ENCODE assay signal across 8 mouse cellular contexts in genomic region chr16:21204367-21205092, GRCm38 (mm10). TPM values are rescaled to one million over a fixed set of nuclear protein-coding genes. Genes with fewer than 3 reads are reported as not detected.
DNase-seq lines count a peak whose midpoint lies in the region; TF ChIP-seq lines count a peak whose summit lies in the region.

Ephb3 (plus strand) TSS chr16:21204755.

- TF ChIP-seq POLR2A in lung, adult 2 months (IDR thresholded peaks at IDR 0.05; ENCODE audit: borderline replicate concordance, extremely low read depth, low read depth, low read length): peak; percentile 94
- peak; percentile 61; the same call in 1 of the 2 replicates for TF ChIP-seq POLR2A in olfactory bulb, adult 2 months (IDR thresholded peaks at IDR 0.05; ENCODE audit: insufficient read depth, low read depth, low read length)

- peak; percentile 93 for TF ChIP-seq CTCF in layer of hippocampus, adult 2 months (conservative IDR thresholded peaks at IDR 0.05)
- peak; percentile 53 for TF ChIP-seq CTCF in lung, adult 2 months (IDR thresholded peaks at IDR 0.05; ENCODE audit: insufficient read depth, low read length)
- TF ChIP-seq CTCF in olfactory bulb, adult 2 months (IDR thresholded peaks at IDR 0.05; ENCODE audit: insufficient read depth, low read depth, low read length): peak; percentile 52

- DNase-seq in Muller cell, postnatal 12 days (ENCODE audit: inconsistent ontology term): peak; percentile 100
- peak; percentile 93 for DNase-seq in cerebellum, adult 9-10 months
- DNase-seq in forelimb bud, embryonic 11.5 days (ENCODE audit: low read depth, low spot score): peak; percentile 100
- DNase-seq in heart, postnatal 4 days: peak; percentile 100
- peak; percentile 99 for DNase-seq in layer of hippocampus, adult 2 months (ENCODE audit: low spot score in 2 of 2)
- DNase-seq in lung, adult 2 months: peak; percentile 96
- DNase-seq in thymus, adult 18-20 months: peak; percentile 45 to 68

- peak within 1 kb of the TSS; percentile 89 for H3K27ac ChIP-seq in layer of hippocampus, adult 2 months
- no peak within 1 kb of the TSS for H3K27ac ChIP-seq in olfactory bulb, adult 2 months (ENCODE audit: insufficient read depth, low read depth, low read length)

- peaks cover 2% of the 10 kb centered on the region; the same call in 1 of the 2 replicates for H3K4me1 ChIP-seq in lung, adult 2 months (ENCODE audit: control insufficient read depth, insufficient read depth, low read length)
- peaks cover 23% of the 10 kb centered on the region for H3K4me1 ChIP-seq in olfactory bulb, adult 2 months (ENCODE audit: control insufficient read depth, insufficient read depth, low read length)

- peak within 1 kb of the TSS; percentile 77 for H3K4me3 ChIP-seq in layer of hippocampus, adult 2 months
- H3K4me3 ChIP-seq in lung, adult 2 months (replicated peaks; ENCODE audit: extremely low read depth, low read depth, low read length): peak within 1 kb of the TSS; percentile 60
- peak within 1 kb of the TSS; percentile 66 for H3K4me3 ChIP-seq in olfactory bulb, adult 2 months (ENCODE audit: insufficient read depth, low read depth, low read length)

- WGBS in lung, adult 2 months: 2% methylated on average over 51 of the region's 51 CpGs
- WGBS in olfactory bulb, adult 2 months: under 1% methylated on average over 51 of the region's 51 CpGs

RNA-seq across cellular contexts. Expression of gene Ephb3, which starts in this region (rescaled TPM):
- total RNA-seq in heart, postnatal 4 days (2021): 10 to 100 TPM; 14.3 to 14.8 TPM
- 10 to 100 TPM; 18.6 to 19.3 TPM for total RNA-seq in layer of hippocampus, adult 2 months (2021)
- polyA plus RNA-seq in lung, adult 2 months (2012; rRNA removed): 43.9 and 50.5 TPM in 2 replicates
- polyA plus RNA-seq in olfactory bulb, adult 2 months (2012; ENCODE audit: insufficient read depth, insufficient read length, low replicate concordance, missing spikeins): not detected in 2 replicates

Comparison
In these comparisons a context has a peak if more than half of its experiments do, and no peak if none do; other contexts are left out.
1. RNA of gene Ephb3 (polyA plus RNA-seq): 43.9 to 50.5 TPM in lung, adult 2 months; not detected in olfactory bulb, adult 2 months; every median in the first group is over 10 times any median in the second.
2. Peak in every context shown above with its lines, with median percentiles within 50 percentile points of each other: DNase-seq, H3K4me3 ChIP-seq and CTCF ChIP-seq.